Mouse (Mus musculus): Measurements from ENCODE around the gene Disp2.

DNA sequence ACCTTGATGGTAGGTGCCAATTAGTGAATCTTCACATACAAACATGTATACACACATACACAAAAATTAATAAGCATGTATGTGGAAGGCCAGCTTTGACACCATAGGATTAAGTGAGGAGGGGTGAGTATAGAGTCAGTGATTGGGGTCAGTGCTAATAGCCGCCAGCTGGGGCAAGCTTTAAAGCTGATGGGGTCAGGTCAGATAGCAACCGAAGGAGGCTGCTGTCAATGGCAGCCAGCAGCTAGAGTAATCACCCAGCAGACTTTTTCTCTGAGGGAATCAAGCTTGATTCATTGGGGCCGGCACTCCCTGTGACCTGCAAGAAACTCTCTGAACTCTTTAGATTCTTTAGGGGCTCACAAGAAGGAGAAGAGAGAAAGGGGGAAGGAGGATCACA lies 72.2 kb downstream of the Disp2 start:
- TF ChIP-seq MYOG (IDR thresholded peaks at IDR 0.05; ENCODE audit: control insufficient read depth in 1 of 3, insufficient read depth in 1 of 3, insufficient read length in 2 of 3, low read depth in 2 of 3) (no peak), POLR2A (IDR thresholded peaks at IDR 0.05; ENCODE audit: insufficient read length, low read depth) (no peak), MAX (IDR thresholded peaks at IDR 0.05; ENCODE audit: low read depth) (no peak), USF1 (IDR thresholded peaks at IDR 0.05; ENCODE audit: low read depth) (no peak), SRF (IDR thresholded peaks at IDR 0.05; ENCODE audit: control insufficient read depth, insufficient read length, low read depth) (no peak), E2F4 (IDR thresholded peaks at IDR 0.05; ENCODE audit: insufficient read depth) (no peak), POLR2AphosphoS2 (IDR thresholded peaks at IDR 0.05; ENCODE audit: insufficient read length, low read depth) (no peak), REST (IDR thresholded peaks at IDR 0.05; ENCODE audit: insufficient read depth, insufficient read length) (no peak), TCF12 (IDR thresholded peaks at IDR 0.05; ENCODE audit: insufficient read depth, poor library complexity, severe bottlenecking) (no peak), MYOD1 (IDR thresholded peaks at IDR 0.05; ENCODE audit: control insufficient read depth in 1 of 3, insufficient read length in 2 of 3, low read depth in 2 of 3) (no peak), TCF3 (IDR thresholded peaks at IDR 0.05; ENCODE audit: insufficient read length, low read depth) (no peak)

All from myocyte (in vitro differentiated cells).